Mouse (Mus musculus) limb, embryonic 13.5 days (tissue): ENCODE results near the gene Rem1. TPM values are rescaled to one million over a fixed set of nuclear protein-coding genes. Genes with fewer than 3 reads are reported as not detected.

ENCODE experiments used
- polyA plus RNA-seq: library from polyadenylated mRNA; unstranded; fragments of >200 nt; fragmentation: Nextera tagmentation; extraction: Ambion mirVana; gene quantifications from 2 replicates; pipeline ENCODE4 v1.2.1, GENCODE M21; 2015

The Rem1 gene
- polyA plus RNA-seq, 1 experiment from 2014 or later, result 2.9 TPM

Other genes with a start within 250 kb of the Rem1 start
- gene Sox12, start 228.9 kb upstream of the Rem1 start, polyA plus RNA-seq, result 11.3 and 11.9 TPM in 2 replicates
- gene Zcchc3, start 211.9 kb upstream of the Rem1 start, polyA plus RNA-seq, result 45.5 and 48.6 TPM in 2 replicates
- gene 6820408C15Rik, start 211.4 kb upstream of the Rem1 start, polyA plus RNA-seq, result 0.18 and 0.19 TPM in 2 replicates
- not detected in 2 replicates for gene Defb23, start 162.3 kb upstream of the Rem1 start, polyA plus RNA-seq
- gene Defb20, start 149.9 kb upstream of the Rem1 start, polyA plus RNA-seq, result not detected in 2 replicates
- not detected in 2 replicates for gene Defb22, start 136.8 kb upstream of the Rem1 start, polyA plus RNA-seq
- gene Defb26, start 115.3 kb upstream of the Rem1 start, polyA plus RNA-seq, result not detected in 2 replicates
- gene Defb28, start 108.7 kb upstream of the Rem1 start, polyA plus RNA-seq, result not detected in 2 replicates
- gene Defb29, start 86.9 kb upstream of the Rem1 start, polyA plus RNA-seq, result not detected in 2 replicates
- gene Gm17416, start 57.6 kb upstream of the Rem1 start, polyA plus RNA-seq, result not detected in 2 replicates
- gene Defb21, start 54.2 kb upstream of the Rem1 start, polyA plus RNA-seq, result not detected in 2 replicates
- gene Defb19, start 46.6 kb upstream of the Rem1 start, polyA plus RNA-seq, result not detected in 2 replicates
- not detected in 2 replicates for gene Defb45, start 27.6 kb upstream of the Rem1 start, polyA plus RNA-seq
- not detected in 2 replicates for gene Defb36, start 22.6 kb upstream of the Rem1 start, polyA plus RNA-seq
- gene Defb25, start 3.9 kb upstream of the Rem1 start, polyA plus RNA-seq, result 2.0 TPM in 1 of 2 replicates, not detected in the other
- 156 and 159 TPM in 2 replicates for gene H13, start 42.5 kb downstream of the Rem1 start, polyA plus RNA-seq
- 29.2 and 30.0 TPM in 2 replicates for gene Mcts2, start 60.1 kb downstream of the Rem1 start, polyA plus RNA-seq
- 232 and 236 TPM in 2 replicates for gene Id1, start 109.3 kb downstream of the Rem1 start, polyA plus RNA-seq
- 32.0 and 34.4 TPM in 2 replicates for gene Cox4i2, start 127.2 kb downstream of the Rem1 start, polyA plus RNA-seq
- gene Bcl2l1, start 204.8 kb downstream of the Rem1 start, polyA plus RNA-seq, result 93.3 and 93.5 TPM in 2 replicates
- 83.1 and 86.8 TPM in 2 replicates for gene Tpx2, start 221.0 kb downstream of the Rem1 start, polyA plus RNA-seq